Mouse (Mus musculus) frontal cortex, postnatal 36 days (tissue): ENCODE measurements at regions not wholly inside any gene's neighbourhood (a gene's known extent, or its start where the extent isn't known, plus 50 kb on each side); places are given as distances from the start of the nearest gene placed in this dataset.

Experiments
- DNase-seq, 2 experiments: peaks; one replicate each; pipeline ENCODE4 v3.0.0; 2022; ENCODE audit warnings: low spot score in 2 of 2

DNA sequence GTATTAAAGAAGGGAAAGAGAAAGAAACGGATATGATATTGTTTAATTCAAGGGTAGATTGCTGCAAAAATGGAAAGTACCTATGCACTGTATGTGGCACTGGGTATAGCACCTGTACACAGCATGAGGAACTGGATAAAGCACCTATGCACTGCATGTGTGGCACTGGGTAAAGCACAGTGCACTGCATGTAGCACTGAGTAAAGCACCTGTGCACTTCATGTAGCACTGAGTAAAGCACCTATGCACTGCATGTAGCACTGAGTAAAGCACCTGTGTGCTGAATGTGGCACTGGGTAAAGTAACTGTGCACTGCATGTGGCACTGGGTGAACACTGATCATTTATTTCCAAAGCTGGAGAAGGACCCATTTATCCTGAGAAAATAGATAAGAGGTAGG lies 280.2 kb upstream of the Fam49a start:
- DNase-seq, result no peak

DNA sequence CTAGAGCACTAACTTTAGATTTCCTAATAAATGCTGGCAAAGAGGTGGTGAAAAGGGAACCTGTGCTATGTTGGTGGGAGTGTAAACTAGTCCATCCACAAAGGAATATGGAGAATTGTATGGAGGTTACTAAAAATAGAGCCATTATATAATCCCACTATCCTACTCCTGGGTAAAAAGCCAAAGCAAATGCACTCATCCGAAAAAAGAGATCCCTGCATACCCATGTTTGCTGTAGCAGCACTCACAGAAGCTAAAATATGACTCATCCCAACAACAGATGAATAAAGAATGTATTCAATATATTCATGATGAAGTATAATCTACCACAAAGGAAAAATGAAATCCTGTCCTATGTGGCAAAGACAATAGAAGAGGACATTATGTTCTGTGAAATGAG lies 268.4 kb upstream of the Fam49a start:
- DNase-seq, result peak in 1 of 2 experiments; percentile 21

DNA sequence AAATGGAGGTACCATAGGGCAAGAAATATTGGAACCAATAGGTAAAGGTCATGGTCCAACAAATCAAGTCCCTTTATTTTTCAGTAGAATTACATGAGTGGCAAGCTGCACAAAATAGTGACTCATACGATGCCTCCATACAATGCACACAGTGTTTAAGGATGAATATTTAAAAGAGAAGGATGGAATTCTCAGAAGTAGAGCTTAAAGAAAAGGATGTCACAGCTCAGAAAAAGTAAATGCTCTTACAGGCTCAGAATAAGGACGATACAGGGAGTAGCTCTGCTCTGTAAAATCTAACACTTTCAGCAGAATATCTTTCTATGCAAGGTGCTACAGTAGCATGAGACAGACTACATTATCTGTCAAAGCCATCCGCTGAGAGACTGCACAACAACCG lies 262.7 kb upstream of the Fam49a start:
- no peak for DNase-seq

DNA sequence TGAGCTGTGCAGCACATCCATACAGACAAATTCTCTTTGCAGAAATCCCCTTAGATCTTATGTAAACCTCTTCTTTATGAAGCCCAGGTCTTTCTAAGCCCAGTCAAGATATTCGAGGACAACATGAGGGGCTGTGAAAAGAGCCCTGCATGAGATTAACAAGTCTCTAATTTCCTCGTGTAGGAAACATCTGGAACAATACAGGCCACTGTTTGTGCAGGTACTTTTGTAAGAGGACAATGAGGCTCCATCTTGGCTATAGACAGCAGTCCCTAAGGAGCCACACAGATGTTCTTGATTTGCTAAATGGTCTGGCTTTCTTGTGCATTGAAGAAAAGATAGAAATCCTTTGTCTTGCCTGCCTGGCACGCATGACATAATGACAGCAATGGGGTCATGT lies 259.5 kb upstream of the Fam49a start:
- no peak for DNase-seq

DNA sequence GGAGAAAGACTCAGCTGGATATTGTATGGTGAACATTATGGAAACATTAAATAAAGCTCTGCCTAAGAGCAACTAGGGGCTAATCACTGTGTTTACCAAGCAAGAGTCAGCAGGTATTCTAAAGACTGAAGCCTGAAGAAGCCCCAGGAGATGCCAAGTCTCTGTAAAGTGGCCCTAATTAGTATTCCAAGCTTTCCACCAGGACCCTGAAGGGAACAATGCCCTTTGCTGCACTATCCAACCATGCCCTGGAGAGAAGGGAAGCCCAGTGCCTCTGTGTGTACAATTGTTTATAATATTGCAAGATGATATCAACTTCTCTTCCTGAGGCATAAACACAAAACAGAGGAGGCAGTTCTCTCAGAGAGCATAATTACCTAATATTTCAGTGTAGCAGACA lies 251.3 kb upstream of the Fam49a start:
- DNase-seq, result no peak

DNA sequence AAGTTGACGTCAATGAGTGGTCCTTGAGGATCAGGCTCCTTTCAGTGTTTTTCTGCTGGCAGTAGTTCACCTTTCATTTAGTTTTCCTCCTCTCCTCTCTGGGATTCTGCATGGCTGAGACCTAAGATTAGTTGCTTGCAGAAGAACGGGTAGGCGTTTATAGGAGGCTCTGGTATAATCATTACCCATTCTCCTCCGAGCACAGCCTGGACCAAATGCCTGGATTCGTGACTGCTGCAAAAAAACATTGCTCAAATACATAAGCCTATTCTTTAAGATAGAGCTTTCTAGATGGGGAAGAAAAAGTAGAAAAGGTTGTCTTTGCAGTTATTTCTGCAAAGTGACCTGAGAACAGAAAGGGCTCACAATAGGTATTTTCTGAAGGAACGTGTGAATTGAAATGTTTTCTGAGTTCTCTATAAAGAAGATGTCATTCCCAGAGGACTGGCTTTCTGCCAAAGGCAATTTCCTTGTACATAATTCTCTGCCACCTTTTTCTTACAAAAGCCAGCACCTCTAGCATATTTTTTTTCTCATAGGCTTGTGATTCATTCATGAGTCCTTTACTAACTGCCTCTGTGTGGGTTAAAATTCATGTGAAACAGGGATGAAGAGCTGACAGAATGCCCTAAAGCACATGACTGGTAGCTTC lies 238.0 kb upstream of the Fam49a start:
- peak; percentile 28 to 62 for DNase-seq

DNA sequence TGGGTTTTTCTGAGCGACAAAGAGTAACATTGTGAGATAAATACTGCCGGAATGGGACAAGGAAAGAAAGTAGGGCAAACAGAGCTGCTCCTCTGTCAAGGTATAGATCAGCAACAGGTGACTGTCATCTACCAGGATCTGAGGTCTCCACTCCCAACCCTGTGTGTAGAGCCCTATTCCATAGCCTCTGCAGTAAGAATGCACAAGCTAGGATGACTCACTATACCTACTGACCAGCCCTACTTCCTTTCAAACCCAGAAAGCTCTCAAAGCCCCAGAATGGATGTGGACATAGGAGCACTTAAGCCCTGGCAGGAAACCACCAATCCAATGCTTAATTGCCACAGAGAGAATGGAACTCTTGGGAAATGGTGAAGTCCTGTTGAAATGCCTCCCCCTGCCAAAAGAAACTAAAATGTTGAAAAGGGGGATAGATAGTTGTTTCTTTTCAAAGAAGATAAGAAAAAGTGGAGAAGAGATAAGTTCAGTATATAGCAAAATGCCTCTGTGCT lies 231.8 kb upstream of the Fam49a start:
- DNase-seq, result no peak

DNA sequence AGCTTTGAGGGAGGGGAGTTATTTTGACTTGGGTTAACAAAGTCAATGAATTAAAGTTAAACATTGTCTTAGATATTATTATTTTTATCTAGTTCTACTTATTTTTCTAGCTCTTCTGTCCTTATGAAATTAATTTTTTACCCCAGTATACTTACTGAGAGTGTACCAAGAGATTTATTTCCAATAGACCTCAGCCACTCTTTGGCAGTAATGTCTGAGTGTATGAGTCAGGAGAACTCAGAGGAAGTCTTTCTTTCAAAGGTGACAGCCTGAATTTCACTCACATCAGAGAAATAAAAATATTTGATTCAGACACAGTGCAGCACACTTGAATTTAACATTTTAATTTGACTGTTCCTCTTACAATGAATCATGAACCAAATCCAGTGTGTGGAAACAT lies 227.4 kb upstream of the Fam49a start:
- DNase-seq, result no peak

DNA sequence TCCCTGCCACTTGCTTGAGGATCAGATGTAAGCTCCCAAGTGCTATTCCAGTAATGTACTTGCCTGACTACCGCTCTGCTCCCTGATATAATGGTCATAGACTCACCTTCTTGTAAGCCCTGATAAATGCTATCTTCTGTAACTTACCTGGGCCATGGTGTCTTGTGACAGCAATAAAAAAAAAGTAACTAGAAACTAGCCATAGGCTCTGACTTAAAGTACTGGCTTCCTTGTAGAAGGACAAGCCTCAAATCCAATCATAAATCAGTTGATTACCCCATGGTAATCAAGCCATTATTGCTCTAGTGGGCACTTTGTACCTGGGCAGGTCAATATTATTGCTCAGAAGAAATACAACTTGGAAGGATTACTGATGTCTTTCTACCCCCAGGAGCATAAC lies 222.7 kb upstream of the Fam49a start:
- DNase-seq, result no peak

DNA sequence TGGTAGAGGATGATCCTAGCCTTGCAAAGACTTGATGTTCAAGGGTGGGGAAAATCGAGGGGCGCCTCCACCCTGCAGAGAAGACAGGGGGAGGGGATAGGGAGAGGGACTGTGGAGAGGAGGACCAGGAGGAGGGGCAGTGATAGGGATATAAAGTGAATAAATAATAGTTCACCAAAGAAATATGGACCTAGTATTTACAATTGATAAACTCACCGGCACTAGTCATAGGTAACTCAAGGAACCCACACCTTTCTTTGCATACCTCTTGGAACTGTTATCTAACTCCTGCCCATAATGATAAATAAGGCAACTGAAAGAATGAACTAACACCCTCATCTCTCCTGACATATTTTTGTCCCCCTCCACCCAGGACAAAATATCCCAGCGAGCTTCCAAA lies 199.7 kb upstream of the Fam49a start:
- no peak for DNase-seq

DNA sequence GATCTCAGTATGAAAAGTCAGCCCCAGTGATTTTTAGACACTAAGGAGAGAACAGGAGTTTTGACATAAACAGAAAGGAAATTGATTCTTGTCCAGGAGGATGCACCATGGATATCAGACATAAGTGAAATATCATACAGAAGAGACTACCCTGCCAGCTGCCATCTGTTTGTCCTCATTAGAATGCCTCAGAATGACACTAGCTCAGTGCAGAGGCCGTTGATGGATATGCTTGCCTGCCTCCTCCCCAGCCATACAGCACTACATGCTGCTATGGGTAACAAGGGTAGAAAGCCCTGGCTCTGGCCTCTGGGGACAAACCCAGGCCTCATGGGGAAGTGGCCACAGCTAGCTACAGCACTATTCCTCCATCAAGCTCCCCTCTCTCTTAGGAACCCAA lies 198.0 kb upstream of the Fam49a start:
- DNase-seq, result peak; percentile 28 to 50

DNA sequence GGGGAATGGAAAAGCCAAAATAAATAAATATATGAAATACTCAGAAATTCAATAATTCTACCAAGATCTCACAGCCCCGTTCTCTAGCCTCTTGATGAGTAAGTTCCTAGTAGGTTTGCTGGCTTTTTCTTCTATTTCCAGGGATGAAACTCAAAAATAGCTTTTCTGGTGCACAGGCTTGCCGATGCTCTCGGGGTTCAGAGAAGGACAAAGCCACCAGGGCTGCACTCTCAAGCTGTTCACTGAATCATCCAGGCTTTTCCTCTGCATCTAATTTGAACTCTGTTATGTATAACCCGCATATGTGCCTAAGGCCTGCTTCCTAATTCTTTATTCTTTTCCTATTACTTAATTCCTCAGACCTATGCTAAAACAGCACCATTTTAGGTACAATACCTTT lies 197.5 kb upstream of the Fam49a start:
- DNase-seq, result peak; percentile 27 to 51

DNA sequence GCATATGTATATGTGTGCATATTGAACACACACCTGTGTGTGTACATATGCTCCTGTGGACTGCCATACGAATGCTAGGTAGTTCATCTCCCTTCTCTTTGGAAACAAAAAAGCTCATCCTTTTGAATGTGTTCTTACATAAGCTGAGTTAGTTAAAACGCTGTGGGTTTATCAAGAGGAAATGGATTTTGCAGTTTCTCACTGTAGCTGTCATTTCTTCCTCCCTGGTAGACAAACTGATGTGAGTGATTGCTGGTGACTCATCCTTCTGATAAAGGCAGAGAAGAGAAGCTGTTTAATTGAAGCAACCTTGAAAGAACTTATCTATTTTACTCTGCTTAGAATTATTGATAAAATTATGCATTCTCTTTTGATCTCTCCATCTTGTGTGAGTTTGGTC lies 173.6 kb upstream of the Fam49a start:
- DNase-seq, result no peak
